9 mouse cellular contexts compared by ENCODE assay signal in genomic region chr9:106475046-106475445, GRCm38 (mm10). TPM values are rescaled to one million over a fixed set of nuclear protein-coding genes. Genes with fewer than 3 reads are reported as not detected.
DNase-seq lines count a peak whose midpoint lies in the region; ATAC-seq and TF ChIP-seq lines count a peak whose summit lies in the region.
"Had no signal": no experiment of that assay in that cellular context is flagged by ENCODE, and none has a peak within 500 bp of the region (broad histone marks: within the 10 kb centered on the region; RNA-seq: fewer than 3 reads in every experiment).

No protein-coding gene starts in this region.

- no peaks in the 10 kb centered on the region for H3K27me3 ChIP-seq in ES-Bruce4 (ENCODE audit: control insufficient read depth, insufficient read depth, low read length, poor library complexity, severe bottlenecking)
- H3K27me3 ChIP-seq in lung, embryonic 16.5 days (ENCODE audit: control insufficient read depth, insufficient read depth, low read depth, low read length) = no peaks in the 10 kb centered on the region
- H3K27me3 ChIP-seq in forebrain, embryonic 14.5 days (replicated peaks; ENCODE audit: control insufficient read depth, insufficient read depth, low read length) = no peaks in the 10 kb centered on the region

- ATAC-seq in lung, embryonic 16.5 days (ENCODE audit: low read depth) = no peak
- ATAC-seq in forebrain, embryonic 14.5 days = no peak

- no peak overlapping the region for H3K4me2 ChIP-seq in lung, embryonic 16.5 days (ENCODE audit: low read depth, low read length)
- no peak overlapping the region for H3K4me2 ChIP-seq in forebrain, embryonic 14.5 days (ENCODE audit: low read length)

- no peak overlapping the region for H3K4me3 ChIP-seq in ES-Bruce4 (ENCODE audit: low read depth, low read length)
- no peak overlapping the region for H3K4me3 ChIP-seq in lung, embryonic 16.5 days (ENCODE audit: low read length)
- no peak overlapping the region for H3K4me3 ChIP-seq in forebrain, embryonic 14.5 days (ENCODE audit: low read depth, low read length)

- no peaks in the 10 kb centered on the region for H3K36me3 ChIP-seq in ES-Bruce4 (ENCODE audit: control insufficient read depth, insufficient read depth, low read length, poor library complexity, severe bottlenecking)
- H3K36me3 ChIP-seq in lung, embryonic 16.5 days (ENCODE audit: control insufficient read depth, insufficient read depth, low read length) = no peaks in the 10 kb centered on the region
- H3K36me3 ChIP-seq in forebrain, embryonic 14.5 days (ENCODE audit: control insufficient read depth, insufficient read depth, low read length) = peaks cover 4% of the 10 kb centered on the region; the same call in 1 of the 2 replicates

- no peak for TF ChIP-seq POLR2A in ES-Bruce4 (IDR thresholded peaks at IDR 0.05; ENCODE audit: insufficient read depth, low read length)

- 67% methylated on average over 7 of the region's 7 CpGs for WGBS in lung, embryonic 16.5 days
- 61% methylated on average over 7 of the region's 7 CpGs for WGBS in forebrain, embryonic 14.5 days

- DNase-seq in left cerebral cortex, postnatal 4 days = peak; percentile 19
- DNase-seq in left cerebral cortex, postnatal 25 days (ENCODE audit: low spot score in 2 of 2) = no peak
- peak; percentile 29 for DNase-seq in adrenal gland, adult 8-10 months
- DNase-seq in gastrocnemius, postnatal 4 days (ENCODE audit: low spot score in 2 of 2) = peak; percentile 23 to 30
- no peak for DNase-seq in forebrain, embryonic 14.5 days (ENCODE audit: low spot score)

- H3K4me1 ChIP-seq in ES-Bruce4 (ENCODE audit: control insufficient read depth, insufficient read depth, low read length) = peaks cover 2% of the 10 kb centered on the region
- peaks cover 40% of the 10 kb centered on the region for H3K4me1 ChIP-seq in lung, embryonic 16.5 days (replicated peaks; ENCODE audit: control insufficient read depth, insufficient read depth, low read length)
- peaks cover 7% of the 10 kb centered on the region; the same call in 1 of the 2 replicates for H3K4me1 ChIP-seq in forebrain, embryonic 14.5 days (ENCODE audit: control insufficient read depth, insufficient read depth, low read length)

- TF ChIP-seq EP300 in ES-Bruce4 (IDR thresholded peaks at IDR 0.05; ENCODE audit: insufficient read depth, low read depth, low read length) = no peak

- no peaks in the 10 kb centered on the region for H3K9me3 ChIP-seq in ES-Bruce4 (replicated peaks; ENCODE audit: control insufficient read depth, insufficient read depth, low read length, poor library complexity, severe bottlenecking)
- H3K9me3 ChIP-seq in lung, embryonic 16.5 days (ENCODE audit: control insufficient read depth, low read length) = no peaks in the 10 kb centered on the region
- no peaks in the 10 kb centered on the region for H3K9me3 ChIP-seq in forebrain, embryonic 14.5 days (replicated peaks; ENCODE audit: control insufficient read depth, low read length)

- intact Hi-C loops in left cerebral cortex, postnatal 4 days (cut with DNase I) = no loop called here
- intact Hi-C loops in left cerebral cortex, postnatal 25 days (cut with DNase I) = loop anchor here (5.0 kb wide), 1 partner anchor 108 kb away; the partner anchor contains the start of gene Dusp7

- H3K27ac ChIP-seq in ES-Bruce4 (ENCODE audit: insufficient read depth, low read length) = no peak overlapping the region
- no peak overlapping the region for H3K27ac ChIP-seq in lung, embryonic 16.5 days (ENCODE audit: low read length)
- no peak overlapping the region for H3K27ac ChIP-seq in forebrain, embryonic 14.5 days (ENCODE audit: low read depth, low read length)

- TF ChIP-seq CTCF in ES-Bruce4 (IDR thresholded peaks at IDR 0.05; ENCODE audit: low read depth, low read length) = no peak

- peak overlapping the region; percentile 17; the same call in 1 of the 2 replicates for H3K9ac ChIP-seq in ES-Bruce4 (ENCODE audit: low read depth, poor library complexity, severe bottlenecking)
- peak overlapping the region; percentile 33 for H3K9ac ChIP-seq in lung, embryonic 16.5 days (ENCODE audit: low read length)
- no peak overlapping the region for H3K9ac ChIP-seq in forebrain, embryonic 14.5 days (ENCODE audit: low read length)

RNA-seq across cellular contexts. Expression of gene Rrp9, which starts 0.7 kb away (rescaled TPM):
- total RNA-seq in left cerebral cortex, postnatal 4 days (2021) = 10 to 100 TPM; 46.9 to 55.2 TPM
- total RNA-seq in left cerebral cortex, postnatal 25 days (2021) = 10 to 100 TPM; 30.2 to 37.0 TPM
- 82.1 and 89.4 TPM in 2 replicates for polyA plus RNA-seq in ES-Bruce4 (2011; ENCODE audit: insufficient read depth, insufficient read length, low read depth, missing spikeins)
- 10 to 100 TPM; 34.2 to 53.4 (median 35.9) TPM for total RNA-seq in adrenal gland, adult 8-10 months (2022)
- 10 to 100 TPM; 25.1 to 26.2 TPM for total RNA-seq in gastrocnemius, postnatal 4 days (2021)
- 39.4 and 39.8 TPM in 2 replicates for polyA plus RNA-seq in lung, embryonic 16.5 days (2015; fragmentation: Nextera tagmentation; extraction: Ambion mirVana)
- polyA plus RNA-seq in forebrain, embryonic 14.5 days (2014; fragmentation: Nextera tagmentation; extraction: Ambion mirVana) = 45.6 and 48.9 TPM in 2 replicates

RNA-seq across cellular contexts. Expression of gene Parp3, which starts 1.7 kb away (rescaled TPM):
- 1 to 10 TPM; 2.8 to 3.3 TPM for total RNA-seq in left cerebral cortex, postnatal 4 days (2021)
- total RNA-seq in left cerebral cortex, postnatal 25 days (2021) = 1 to 10 TPM; 2.9 to 5.3 TPM
- polyA plus RNA-seq in ES-Bruce4 (2011; ENCODE audit: insufficient read depth, insufficient read length, low read depth, missing spikeins) = 5.1 and 8.0 TPM in 2 replicates
- total RNA-seq in adrenal gland, adult 8-10 months (2022) = 10 to 100 TPM; 40.6 to 86.0 (median 52.7) TPM
- total RNA-seq in gastrocnemius, postnatal 4 days (2021) = 10 to 100 TPM; 26.4 to 28.1 TPM
- 4.7 and 6.0 TPM in 2 replicates for polyA plus RNA-seq in lung, embryonic 16.5 days (2015; fragmentation: Nextera tagmentation; extraction: Ambion mirVana)
- 0.63 and 0.72 TPM in 2 replicates for polyA plus RNA-seq in forebrain, embryonic 14.5 days (2014; fragmentation: Nextera tagmentation; extraction: Ambion mirVana)

RNA-seq across cellular contexts. Expression of gene Gpr62, which starts 9.3 kb away (rescaled TPM):
- 1 to 10 TPM in 1 of 2 experiments, under 1 TPM in 1; 0.94 to 1.3 TPM for total RNA-seq in left cerebral cortex, postnatal 4 days (2021)
- 1 to 10 TPM; 7.7 to 8.6 TPM for total RNA-seq in left cerebral cortex, postnatal 25 days (2021)
- 0.30 and 0.44 TPM in 2 replicates for polyA plus RNA-seq in ES-Bruce4 (2011; ENCODE audit: insufficient read depth, insufficient read length, low read depth, missing spikeins)
- under 1 TPM; 0.28 to 0.62 (median 0.46) TPM for total RNA-seq in adrenal gland, adult 8-10 months (2022)
- under 1 TPM; 0.44 to 0.65 TPM for total RNA-seq in gastrocnemius, postnatal 4 days (2021)
- 0.18 TPM in 2 replicates for polyA plus RNA-seq in lung, embryonic 16.5 days (2015; fragmentation: Nextera tagmentation; extraction: Ambion mirVana)
- 0.56 and 0.89 TPM in 2 replicates for polyA plus RNA-seq in forebrain, embryonic 14.5 days (2014; fragmentation: Nextera tagmentation; extraction: Ambion mirVana)
- total RNA-seq: common myeloid progenitor, adult 5-6 weeks had no signal

RNA-seq across cellular contexts. Expression of gene Pcbp4, which starts 22.0 kb away (rescaled TPM):
- total RNA-seq in left cerebral cortex, postnatal 4 days (2021) = 100 to 1,000 TPM; 409 to 418 TPM
- 100 to 1,000 TPM; 161 to 166 TPM for total RNA-seq in left cerebral cortex, postnatal 25 days (2021)
- polyA plus RNA-seq in ES-Bruce4 (2011; ENCODE audit: insufficient read depth, insufficient read length, low read depth, missing spikeins) = 99.2 and 115 TPM in 2 replicates
- 10 to 100 TPM; 20.4 to 47.9 (median 34.8) TPM for total RNA-seq in adrenal gland, adult 8-10 months (2022)
- 10 to 100 TPM; 83.6 to 84.9 TPM for total RNA-seq in gastrocnemius, postnatal 4 days (2021)
- 58.6 and 60.7 TPM in 2 replicates for polyA plus RNA-seq in lung, embryonic 16.5 days (2015; fragmentation: Nextera tagmentation; extraction: Ambion mirVana)
- polyA plus RNA-seq in forebrain, embryonic 14.5 days (2014; fragmentation: Nextera tagmentation; extraction: Ambion mirVana) = 199 and 226 TPM in 2 replicates

RNA-seq across cellular contexts. Expression of gene Iqcf1, which starts 24.7 kb away (rescaled TPM):
- not detected for total RNA-seq in left cerebral cortex, postnatal 4 days (2021)
- total RNA-seq in left cerebral cortex, postnatal 25 days (2021) = not detected
- not detected in 2 replicates for polyA plus RNA-seq in ES-Bruce4 (2011; ENCODE audit: insufficient read depth, insufficient read length, low read depth, missing spikeins)
- total RNA-seq in adrenal gland, adult 8-10 months (2022) = not detected
- not detected for total RNA-seq in gastrocnemius, postnatal 4 days (2021)
- not detected in 2 replicates for polyA plus RNA-seq in lung, embryonic 16.5 days (2015; fragmentation: Nextera tagmentation; extraction: Ambion mirVana)
- polyA plus RNA-seq in forebrain, embryonic 14.5 days (2014; fragmentation: Nextera tagmentation; extraction: Ambion mirVana) = not detected in 2 replicates
- total RNA-seq: common myeloid progenitor, adult 5-6 weeks; left cerebral cortex, adult 8-10 months had no signal

Comparison
In these comparisons a context has a peak if more than half of its experiments do, and no peak if none do; other contexts are left out.
1. DNase-seq: peak in left cerebral cortex, postnatal 4 days (single experiment), adrenal gland, adult 8-10 months (single experiment) and gastrocnemius, postnatal 4 days (2 of 2); none in left cerebral cortex, postnatal 25 days (0 of 2) and forebrain, embryonic 14.5 days (single experiment).
2. RNA of gene Parp3, which starts 1.7 kb away (total RNA-seq): 40.6 to 86.0 TPM in adrenal gland, adult 8-10 months and 26.4 to 28.1 TPM in gastrocnemius, postnatal 4 days; 2.9 to 5.3 TPM in left cerebral cortex, postnatal 25 days and 2.8 to 3.3 TPM in left cerebral cortex, postnatal 4 days; every median in the first group is over 4 times any median in the second.